Mouse (Mus musculus): Measurements from ENCODE around the gene Mthfd1l.

DNA sequence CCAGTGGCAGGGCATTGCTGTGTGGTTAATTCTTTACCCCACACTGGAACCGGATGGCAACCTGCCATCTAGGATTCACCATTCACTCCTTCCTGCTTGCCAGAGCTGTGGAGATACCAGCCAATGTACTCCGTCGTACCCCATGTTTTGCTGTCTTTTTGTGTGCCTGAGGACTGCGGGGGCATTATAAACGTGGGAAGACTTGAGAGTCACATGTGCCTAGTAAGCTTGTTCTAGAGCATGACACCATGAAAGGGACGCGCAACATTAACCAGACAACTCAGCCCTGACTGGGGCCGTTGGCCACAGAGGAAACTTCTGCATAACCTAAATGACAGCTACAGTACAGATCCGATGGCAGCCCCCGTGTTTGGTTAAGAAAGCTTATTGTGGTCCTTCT lies 155.5 kb downstream of the Mthfd1l start:
- TF ChIP-seq CTCF (conservative IDR thresholded peaks at IDR 0.05; ENCODE audit: low read length) (no peak), POU5F1 (IDR thresholded peaks at IDR 0.05; ENCODE audit: borderline replicate concordance, low read length) (no peak)
